Mouse (Mus musculus) megakaryocyte, embryonic 14.5 days (primary cell): Measurements from ENCODE around the gene Asap2. TPM values are rescaled to one million over a fixed set of nuclear protein-coding genes. Genes with fewer than 3 reads are reported as not detected.

ENCODE experiments used
- H3K27me3 ChIP-seq: replicated peaks from 2 replicates; pipeline ENCODE3; 2012; ENCODE audit warnings: inconsistent platforms
- H3K36me3 ChIP-seq: replicated peaks from 2 replicates; pipeline ENCODE3; 2012; ENCODE audit warnings: low read length, inconsistent platforms, mixed read lengths
- H3K4me1 ChIP-seq: 2 replicates; pipeline ENCODE4 v1.6.1; 2012; ENCODE audit warnings: inconsistent platforms
- H3K4me3 ChIP-seq: replicated peaks from 2 replicates; pipeline ENCODE3; 2012; ENCODE audit warnings: moderate library complexity, mild to moderate bottlenecking, inconsistent platforms
- H3K9me3 ChIP-seq: 2 replicates; pipeline ENCODE4 v1.6.1; 2012; ENCODE audit warnings: inconsistent platforms
- FLI1 ChIP-seq: IDR thresholded peaks from 2 replicates; pipeline ENCODE4 v1.6.1; 2012; ENCODE audit warnings: low read length, inconsistent platforms, mixed read lengths
- GATA1 ChIP-seq: IDR thresholded peaks from 3 replicates; pipeline ENCODE4 v1.6.1; 2012; ENCODE audit warnings: mixed read lengths, low read length, inconsistent platforms, borderline replicate concordance
- polyA plus RNA-seq: library from polyadenylated mRNA; stranded (reverse); fragments of >175 nt; gene quantifications from 2 replicates; pipeline ENCODE4 v1.2.3, GENCODE M21; 2012; ENCODE audit warnings: low replicate concordance; ENCODE audit not compliant: insufficient read depth

Gene Asap2
- polyA plus RNA-seq, 1 experiment: 26.1 TPM

DNA sequence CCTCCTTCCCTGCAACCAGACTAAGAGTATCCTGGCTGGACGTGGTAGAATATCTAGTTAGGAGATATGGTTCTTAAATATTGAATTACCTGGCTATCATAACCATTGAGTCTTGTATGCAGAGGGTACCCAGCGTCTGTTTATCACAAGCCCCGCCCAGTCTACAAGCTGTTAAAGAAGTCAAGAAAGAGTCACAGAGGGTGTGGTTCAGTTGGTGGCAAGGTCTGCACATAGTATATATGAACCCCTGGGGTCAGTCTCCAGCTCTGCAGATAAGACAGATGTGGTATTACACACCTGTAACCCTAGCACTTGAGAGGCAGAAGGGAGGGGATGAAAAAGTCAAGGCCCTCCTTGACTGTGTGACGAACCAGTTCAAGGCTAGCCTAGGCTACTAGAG lies 215.5 kb downstream of the Asap2 start:
- no peak overlapping the region for H3K4me3 ChIP-seq
- H3K9me3 ChIP-seq: no peaks in the 10 kb centered on the region
- H3K36me3 ChIP-seq: peaks cover 86% of the 10 kb centered on the region
- H3K4me1 ChIP-seq: peaks cover 95% of the 10 kb centered on the region
- TF ChIP-seq FLI1: no peak
- no peak for TF ChIP-seq GATA1
- no peaks in the 10 kb centered on the region for H3K27me3 ChIP-seq

- TF ChIP-seq GATA1 (no peak), FLI1 (no peak)
- H3K36me3 ChIP-seq: peaks cover 81% of the 10 kb centered on the region
- H3K4me1 ChIP-seq: peaks cover 92% of the 10 kb centered on the region
- H3K4me3 ChIP-seq: peak overlapping the region; percentile 15
- H3K27me3 ChIP-seq: no peaks in the 10 kb centered on the region
- H3K9me3 ChIP-seq: no peaks in the 10 kb centered on the region
Measured at GRCm38 (mm10) chr12:21207422-21207821, 217.2 kb downstream of the Asap2 start.

- H3K4me1 ChIP-seq: peaks cover 90% of the 10 kb centered on the region
- peak overlapping the region; percentile 82 for H3K4me3 ChIP-seq
- no peaks in the 10 kb centered on the region for H3K9me3 ChIP-seq
- H3K36me3 ChIP-seq: peaks cover 81% of the 10 kb centered on the region
- TF ChIP-seq FLI1 (no peak), GATA1 (no peak)
- no peaks in the 10 kb centered on the region for H3K27me3 ChIP-seq
Measured at GRCm38 (mm10) chr12:21208172-21208795, 218.0 kb downstream of the Asap2 start.

- H3K9me3 ChIP-seq: no peaks in the 10 kb centered on the region
- H3K36me3 ChIP-seq: peaks cover 81% of the 10 kb centered on the region
- H3K27me3 ChIP-seq: no peaks in the 10 kb centered on the region
- no peak overlapping the region for H3K4me3 ChIP-seq
- TF ChIP-seq GATA1 (no peak), FLI1 (no peak)
- peaks cover 90% of the 10 kb centered on the region for H3K4me1 ChIP-seq
Measured at GRCm38 (mm10) chr12:21209273-21209672, 219.0 kb downstream of the Asap2 start.

DNA sequence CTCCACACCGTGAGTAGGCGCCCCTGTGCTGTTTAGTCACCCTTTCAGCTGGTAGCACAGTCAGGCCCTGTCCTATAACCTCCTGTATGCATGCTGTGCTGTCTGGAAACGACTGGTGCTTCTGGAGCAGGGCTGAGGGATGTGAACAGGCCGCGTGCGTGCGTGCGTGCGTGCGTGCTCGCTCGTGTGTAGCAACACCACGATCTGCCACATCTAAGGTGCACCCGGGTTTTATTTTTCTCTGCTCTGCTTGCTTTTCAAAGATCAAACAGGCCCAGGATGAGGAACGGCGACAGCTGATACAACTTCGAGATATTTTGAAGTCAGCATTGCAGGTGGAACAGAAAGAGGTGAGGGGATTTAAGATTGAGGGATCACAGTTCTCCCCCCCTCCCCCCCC lies 222.6 kb downstream of the Asap2 start:
- no peak overlapping the region for H3K4me3 ChIP-seq
- H3K36me3 ChIP-seq: peaks cover 83% of the 10 kb centered on the region
- H3K27me3 ChIP-seq: no peaks in the 10 kb centered on the region
- H3K9me3 ChIP-seq: no peaks in the 10 kb centered on the region
- TF ChIP-seq GATA1 (no peak), FLI1 (no peak)
- peaks cover 89% of the 10 kb centered on the region for H3K4me1 ChIP-seq

DNA sequence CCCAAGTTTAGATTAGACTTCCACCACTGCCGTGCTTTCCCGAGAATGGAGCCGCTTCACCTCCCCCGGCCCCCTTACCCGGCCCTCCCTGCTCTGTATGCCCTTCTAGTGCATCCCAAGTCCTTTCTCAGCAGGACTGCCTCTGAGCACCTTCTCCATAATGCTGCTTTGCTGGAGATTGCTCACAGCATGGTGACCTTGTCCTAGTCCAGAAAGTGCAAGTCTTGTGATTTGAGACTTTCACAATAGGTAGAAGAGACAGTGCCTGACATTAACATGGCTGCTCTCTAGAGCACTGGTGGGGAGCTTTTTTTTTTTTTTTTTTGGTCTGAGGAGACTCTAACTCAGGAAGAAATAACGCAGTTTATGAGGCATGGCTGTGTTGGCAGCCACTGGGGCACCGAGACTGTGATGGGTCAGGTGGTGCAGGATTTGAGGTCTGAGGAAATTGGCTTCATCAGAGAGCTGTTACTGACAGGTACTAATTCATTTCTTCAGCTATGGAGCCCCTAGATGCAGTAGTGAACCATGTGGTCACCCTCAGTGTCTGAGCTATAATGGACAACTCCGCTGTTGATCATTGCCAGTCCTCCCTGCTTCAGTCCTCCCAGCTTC lies 224.4 kb downstream of the Asap2 start:
- H3K4me1 ChIP-seq: peaks cover 76% of the 10 kb centered on the region
- peaks cover 79% of the 10 kb centered on the region for H3K36me3 ChIP-seq
- no peak for TF ChIP-seq GATA1
- no peak for TF ChIP-seq FLI1
- H3K27me3 ChIP-seq: no peaks in the 10 kb centered on the region
- no peak overlapping the region for H3K4me3 ChIP-seq
- H3K9me3 ChIP-seq: no peaks in the 10 kb centered on the region

DNA sequence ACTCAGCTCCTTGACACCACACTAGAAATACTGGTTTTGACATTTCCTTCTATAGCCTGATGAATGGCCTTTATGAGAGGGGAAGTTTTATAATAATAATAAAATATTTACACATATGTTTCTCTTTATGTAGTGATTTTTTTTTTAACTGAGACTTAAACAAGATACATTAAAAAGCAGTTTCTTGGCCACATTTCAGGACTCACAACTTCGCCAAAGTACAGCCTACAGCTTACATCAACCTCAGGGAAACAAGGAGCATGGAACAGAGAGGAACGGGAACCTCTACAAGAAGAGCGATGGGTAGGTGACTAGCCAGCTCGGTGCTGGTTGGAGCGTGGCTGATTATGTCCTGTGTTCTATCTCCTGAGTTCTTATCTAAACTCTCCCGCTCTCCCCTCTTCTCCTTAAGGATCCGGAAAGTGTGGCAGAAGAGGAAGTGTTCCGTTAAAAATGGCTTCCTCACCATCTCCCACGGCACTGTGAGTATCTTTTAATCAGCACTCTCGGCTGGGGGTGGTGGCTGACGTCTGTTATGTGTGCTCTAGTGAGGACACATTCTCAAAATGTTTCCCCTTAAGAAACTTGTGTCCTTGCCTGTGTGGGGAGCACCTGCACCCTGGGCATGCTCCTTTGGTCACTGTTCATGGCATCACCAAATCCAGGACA lies 227.7 kb downstream of the Asap2 start:
- no peaks in the 10 kb centered on the region for H3K27me3 ChIP-seq
- peaks cover 82% of the 10 kb centered on the region for H3K4me1 ChIP-seq
- no peaks in the 10 kb centered on the region for H3K9me3 ChIP-seq
- H3K4me3 ChIP-seq: no peak overlapping the region
- TF ChIP-seq GATA1 (no peak), FLI1 (no peak)
- H3K36me3 ChIP-seq: peaks cover 90% of the 10 kb centered on the region

GRCm38 (mm10) chr12:21220596-21220995 lies 230.3 kb downstream of the Asap2 start:
- Histone ChIP-seq H3K4me3 (no peak overlapping the region), H3K27me3 (no peaks in the 10 kb centered on the region), H3K4me1 (peaks cover 76% of the 10 kb centered on the region), H3K36me3 (peaks cover 87% of the 10 kb centered on the region), H3K9me3 (no peaks in the 10 kb centered on the region)
- TF ChIP-seq FLI1 (no peak), GATA1 (no peak)

DNA sequence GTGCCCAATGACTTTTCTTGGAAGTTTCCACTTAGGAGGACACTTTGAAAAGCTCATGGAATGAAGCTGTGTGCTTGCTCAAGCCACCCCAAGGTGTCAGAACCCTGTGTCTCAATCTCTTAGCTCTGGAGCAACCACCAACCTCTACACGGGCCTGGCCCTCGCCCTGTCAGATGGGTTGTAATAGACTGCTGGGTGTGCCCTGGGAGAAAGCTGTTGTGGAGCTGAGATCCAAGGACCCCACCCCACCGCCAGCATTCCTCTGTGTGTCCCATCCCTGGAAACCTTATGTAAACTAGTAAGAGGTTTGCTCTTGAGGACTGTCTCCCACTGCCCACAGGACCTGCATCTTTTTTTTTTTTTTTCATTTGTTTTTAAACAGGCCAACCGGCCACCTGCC lies 233.7 kb downstream of the Asap2 start:
- H3K9me3 ChIP-seq: no peaks in the 10 kb centered on the region
- TF ChIP-seq FLI1 (no peak), GATA1 (no peak)
- H3K4me1 ChIP-seq: peaks cover 82% of the 10 kb centered on the region
- peaks cover 63% of the 10 kb centered on the region for H3K36me3 ChIP-seq
- no peaks in the 10 kb centered on the region for H3K27me3 ChIP-seq
- H3K4me3 ChIP-seq: no peak overlapping the region

DNA sequence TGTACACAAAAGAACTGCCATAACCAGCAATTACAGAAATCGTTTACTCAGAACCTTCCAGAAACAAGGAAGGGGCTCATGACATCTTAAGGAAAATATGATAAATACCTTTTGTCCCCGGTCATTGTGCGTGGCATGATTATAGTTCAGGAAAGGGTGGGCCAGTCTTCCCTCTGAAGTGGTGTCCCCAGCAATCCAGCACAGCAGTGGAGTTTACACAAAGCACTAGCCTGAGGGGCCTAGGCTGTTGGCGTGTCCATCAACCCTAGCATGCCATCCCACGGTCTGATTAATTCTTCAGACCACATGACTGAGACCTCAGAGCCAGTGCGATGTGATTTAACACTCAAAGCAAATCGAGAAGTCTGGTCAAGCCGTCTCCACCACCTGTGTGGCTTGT lies 235.1 kb downstream of the Asap2 start:
- Histone ChIP-seq H3K9me3 (no peaks in the 10 kb centered on the region), H3K36me3 (peaks cover 71% of the 10 kb centered on the region), H3K4me1 (peaks cover 91% of the 10 kb centered on the region), H3K27me3 (no peaks in the 10 kb centered on the region), H3K4me3 (peak overlapping the region; percentile 53)
- TF ChIP-seq FLI1: no peak
- no peak for TF ChIP-seq GATA1
